Mouse (Mus musculus) ES-E14 (cell line): ENCODE measurements around the gene Grsf1.

Experiments
- MAFK ChIP-seq: IDR thresholded peaks from 2 replicates; pipeline ENCODE4 v1.6.1; 2014; ENCODE audit warnings: mild to moderate bottlenecking, low read depth, low read length, inconsistent platforms; ENCODE audit not compliant: insufficient read depth
- ZNF384 ChIP-seq: IDR thresholded peaks from 2 replicates; pipeline ENCODE4 v1.6.1; 2012; ENCODE audit warnings: low read depth, low read length, inconsistent platforms

DNA sequence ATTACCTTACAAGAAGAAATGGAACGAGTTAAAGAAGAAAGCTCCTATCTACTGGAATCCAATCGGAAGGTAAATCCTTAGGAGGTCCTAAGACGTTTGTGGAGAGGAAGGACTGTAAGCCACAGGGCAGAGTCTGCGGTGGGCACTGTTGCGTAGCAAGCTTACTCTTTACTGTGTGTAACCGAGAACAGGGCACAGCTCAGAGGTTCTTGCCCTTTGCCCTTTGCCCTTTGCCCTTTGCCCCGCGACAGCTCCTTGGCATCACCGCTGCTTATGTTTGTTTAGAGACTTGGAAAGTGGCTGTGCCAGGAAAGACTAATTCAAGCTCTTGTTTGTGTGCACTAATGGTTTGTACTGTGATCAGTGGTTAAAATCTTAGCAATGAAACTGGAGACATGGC lies 43.5 kb downstream of the Grsf1 start:
- no peak for TF ChIP-seq ZNF384
- no peak for TF ChIP-seq MAFK
